Mouse (Mus musculus): ENCODE measurements around the gene Chrm5.
"Not testable (repeated sequence)": the region's sequence is repeated elsewhere in the genome, so short reads cannot be mapped to it uniquely, and the experiment has no call there.

Chrm5 gene

GRCm38 (mm10) chr2:112476554-112476953 is 4.0 kb downstream of the Chrm5 start:
- no peak for DNase-seq

GRCm38 (mm10) chr2:112474997-112475724 is 5.4 kb downstream of the Chrm5 start:
- DNase-seq: no peak

GRCm38 (mm10) chr2:112472076-112472475 is 8.5 kb downstream of the Chrm5 start:
- DNase-seq: no peak

GRCm38 (mm10) chr2:112470961-112471381 is 9.6 kb downstream of the Chrm5 start:
- DNase-seq: no peak

GRCm38 (mm10) chr2:112469542-112469941 is 11.0 kb downstream of the Chrm5 start:
- no peak for DNase-seq

- DNase-seq: no peak
Observed at GRCm38 (mm10) chr2:112460557-112460956, 20.0 kb downstream of the Chrm5 start.

GRCm38 (mm10) chr2:112454862-112455564 is 25.6 kb downstream of the Chrm5 start, which contains the start of gene Emc7:
TSS of gene Emc7 (plus strand) at chr2:112454997.
- DNase-seq: peak; percentile 97

- DNase-seq: no peak
Observed at GRCm38 (mm10) chr2:112454125-112454861, 26.3 kb downstream of the Chrm5 start.

- DNase-seq: not testable (repeated sequence)
Observed at GRCm38 (mm10) chr2:112452513-112452912, 28.1 kb downstream of the Chrm5 start.

- DNase-seq: no peak
Observed at GRCm38 (mm10) chr2:112449597-112450296, 30.8 kb downstream of the Chrm5 start.

- no peak for DNase-seq
Observed at GRCm38 (mm10) chr2:112448510-112449059, 32.0 kb downstream of the Chrm5 start.

- not testable (repeated sequence) for DNase-seq
Observed at GRCm38 (mm10) chr2:112448046-112448445, 32.5 kb downstream of the Chrm5 start.

GRCm38 (mm10) chr2:112445511-112445910 is 35.1 kb downstream of the Chrm5 start:
- DNase-seq: no peak

- no peak for DNase-seq
Observed at GRCm38 (mm10) chr2:112443491-112443890, 37.1 kb downstream of the Chrm5 start.

GRCm38 (mm10) chr2:112437589-112437988 is 43.0 kb downstream of the Chrm5 start:
- no peak for DNase-seq

GRCm38 (mm10) chr2:112436292-112436691 is 44.3 kb downstream of the Chrm5 start:
- no peak for DNase-seq

- no peak for DNase-seq
Observed at GRCm38 (mm10) chr2:112433359-112433758, 47.2 kb downstream of the Chrm5 start.

- no peak for DNase-seq
Observed at GRCm38 (mm10) chr2:112432523-112432922, 48.0 kb downstream of the Chrm5 start.

- DNase-seq: no peak
Observed at GRCm38 (mm10) chr2:112430403-112430802, 50.2 kb downstream of the Chrm5 start.

- no peak for DNase-seq
Observed at GRCm38 (mm10) chr2:112429665-112430064, 50.9 kb downstream of the Chrm5 start.

Measured in kidney, adult 18-20 months (tissue).